Mouse (Mus musculus): ENCODE measurements around the gene Fam151b. TPM values are rescaled to one million over a fixed set of nuclear protein-coding genes. Genes with fewer than 3 reads are reported as not detected.

Fam151b gene
- 1 to 10 TPM; 2.6 to 3.4 TPM for total RNA-seq (2021)

- peak; percentile 90 for DNase-seq
Observed at GRCm38 (mm10) chr13:92483852-92484463, at the start of gene Fam151b. TSS of gene Fam151b (minus strand) at chr13:92484015.

- no peak for DNase-seq
Observed at GRCm38 (mm10) chr13:92532216-92532615, 48.4 kb upstream of the Fam151b start.

- DNase-seq: no peak
Observed at GRCm38 (mm10) chr13:92531237-92531636, 47.4 kb upstream of the Fam151b start.

DNA sequence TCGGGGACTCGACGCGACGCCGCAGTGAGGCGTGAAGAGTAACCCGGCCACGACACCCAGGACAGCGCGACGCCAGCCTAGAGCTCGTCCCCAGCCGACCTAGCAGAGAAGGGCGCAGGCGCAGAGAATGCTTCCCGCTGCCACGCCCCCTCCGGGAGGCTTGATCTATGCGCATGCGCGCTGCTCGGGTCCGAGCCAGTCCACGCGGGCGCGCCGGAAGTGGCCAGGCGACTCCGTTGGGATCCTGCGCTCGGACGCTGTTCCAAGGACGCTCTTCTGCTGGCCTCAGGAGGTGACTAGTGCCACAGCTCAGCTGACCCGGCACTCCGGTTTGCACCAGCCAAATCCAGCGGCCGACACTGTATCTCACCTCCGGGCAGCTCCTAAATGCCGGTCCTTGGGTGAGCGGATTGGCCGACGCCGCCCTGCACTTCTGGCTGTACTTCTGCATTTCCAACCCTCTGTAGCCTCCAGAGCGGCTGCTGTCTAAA, 47.0 kb upstream of the Fam151b start, which contains the start of gene Zfyve16:
TSS of gene Zfyve16 (minus strand) at position 148 of the 491 bp plus-strand sequence.
- DNase-seq: peak; percentile 99

DNA sequence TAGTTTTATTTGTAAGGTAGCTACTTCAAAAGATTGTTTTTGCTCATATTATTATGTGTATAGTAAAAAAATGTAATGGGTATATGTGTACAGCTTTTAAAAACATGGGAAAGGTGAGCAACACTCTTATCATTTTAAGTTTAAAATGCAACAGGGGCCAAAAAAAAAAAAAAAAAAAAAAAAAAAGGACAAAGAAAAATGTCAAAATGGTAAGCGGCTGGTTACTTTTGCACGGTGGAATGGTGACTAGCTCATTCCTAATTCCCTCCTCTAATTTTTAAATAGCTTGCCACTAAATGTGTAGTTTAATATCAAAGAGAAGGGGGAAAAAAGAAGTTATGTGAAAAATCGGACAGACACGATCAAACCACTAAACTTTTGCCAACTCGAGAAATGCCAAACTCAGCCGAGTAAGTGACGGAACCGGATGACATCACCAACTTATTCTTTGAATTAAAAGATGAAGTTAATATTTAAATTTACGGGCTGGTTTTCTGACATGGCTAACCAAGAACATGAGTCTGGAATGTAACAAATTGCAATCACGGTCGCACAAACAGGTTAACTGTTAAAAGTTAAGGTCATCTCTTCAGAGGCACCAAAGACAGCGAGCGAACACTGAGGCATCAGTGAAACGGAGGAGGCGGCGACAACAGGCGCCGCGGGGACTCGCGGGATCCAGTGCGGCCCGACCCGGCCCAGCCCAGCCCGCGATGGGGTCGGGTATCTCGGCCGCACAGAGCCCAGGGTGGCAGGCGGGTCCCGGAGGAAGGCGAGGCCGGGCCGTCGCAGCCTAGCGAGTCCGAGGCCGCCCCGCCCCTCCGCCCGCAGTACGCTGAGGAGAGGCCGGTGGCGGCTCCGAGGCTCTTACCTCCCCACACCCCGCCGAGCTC, 46.3 kb upstream of the Fam151b start:
- DNase-seq: no peak

GRCm38 (mm10) chr13:92523178-92523813, 39.5 kb upstream of the Fam151b start:
- no peak for DNase-seq

- DNase-seq: no peak
Observed at GRCm38 (mm10) chr13:92504871-92505270, 21.1 kb upstream of the Fam151b start.

GRCm38 (mm10) chr13:92491923-92492322, 8.1 kb upstream of the Fam151b start:
- no peak for DNase-seq

- DNase-seq: peak; percentile 35
Observed at GRCm38 (mm10) chr13:92490817-92491216, 7.0 kb upstream of the Fam151b start.

DNA sequence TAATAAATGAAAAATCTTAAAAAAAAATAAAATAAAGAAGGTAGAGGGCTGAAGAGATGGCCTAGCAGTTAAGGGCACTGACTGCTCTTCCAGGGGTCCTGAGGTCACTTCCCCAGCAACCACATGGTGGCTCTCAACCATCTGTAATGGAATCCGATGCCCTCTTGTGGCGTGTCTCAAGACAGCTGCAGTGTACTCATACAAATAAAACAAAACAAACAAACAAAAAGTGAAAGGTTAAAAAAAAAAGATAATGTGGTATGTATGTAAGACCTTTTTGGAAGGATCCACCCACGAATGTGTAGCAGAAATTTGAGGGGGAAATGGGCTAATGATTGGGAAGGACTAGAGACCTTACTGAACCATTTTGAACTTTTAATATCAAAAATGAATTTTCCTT, 467 bp downstream of the Fam151b start:
- peak; percentile 62 for DNase-seq

GRCm38 (mm10) chr13:92470151-92470550, 13.7 kb downstream of the Fam151b start:
- DNase-seq: no peak

DNA sequence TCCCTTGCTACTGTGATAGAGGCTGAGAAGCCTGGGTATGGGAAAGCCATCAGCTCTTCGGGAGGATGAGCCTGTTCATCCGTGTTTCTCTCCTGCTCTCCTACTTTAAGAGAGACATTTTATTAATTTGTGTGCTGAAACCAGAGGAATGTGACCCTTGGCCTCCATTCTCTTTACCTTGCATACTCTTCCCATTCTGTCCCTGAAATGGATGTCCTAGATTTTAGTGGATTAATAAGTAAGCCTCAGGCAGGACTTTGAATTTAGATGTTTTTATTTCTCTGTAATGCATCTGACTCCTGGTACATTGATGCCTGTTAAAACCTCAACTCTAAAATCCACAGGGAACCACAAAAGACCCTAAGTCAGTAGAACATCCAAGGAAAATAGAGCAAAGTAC, 14.4 kb downstream of the Fam151b start:
- DNase-seq: no peak

- DNase-seq: no peak
Observed at GRCm38 (mm10) chr13:92467891-92468290, 15.9 kb downstream of the Fam151b start.

GRCm38 (mm10) chr13:92464698-92465097, 19.1 kb downstream of the Fam151b start:
- no peak for DNase-seq

DNA sequence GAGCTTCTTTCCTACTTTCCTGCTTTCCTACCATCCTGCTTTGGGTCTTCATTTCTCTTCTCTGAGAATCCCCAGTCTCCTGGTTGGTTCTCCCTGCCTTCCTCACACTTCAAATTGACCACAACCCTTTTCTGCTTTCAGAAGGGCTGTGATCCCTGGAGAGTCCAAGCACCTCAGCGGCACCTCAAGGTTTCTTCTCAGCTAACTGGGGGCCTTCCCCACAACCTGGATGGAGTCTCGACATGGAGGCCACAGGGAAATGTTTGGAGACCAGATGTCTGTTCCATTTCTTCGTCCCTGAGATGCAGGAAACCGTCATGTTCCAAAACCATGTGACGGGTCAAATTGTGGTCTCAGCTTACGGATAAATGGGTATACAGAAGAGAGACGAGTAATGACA, 36.9 kb downstream of the Fam151b start:
- no peak for DNase-seq

DNA sequence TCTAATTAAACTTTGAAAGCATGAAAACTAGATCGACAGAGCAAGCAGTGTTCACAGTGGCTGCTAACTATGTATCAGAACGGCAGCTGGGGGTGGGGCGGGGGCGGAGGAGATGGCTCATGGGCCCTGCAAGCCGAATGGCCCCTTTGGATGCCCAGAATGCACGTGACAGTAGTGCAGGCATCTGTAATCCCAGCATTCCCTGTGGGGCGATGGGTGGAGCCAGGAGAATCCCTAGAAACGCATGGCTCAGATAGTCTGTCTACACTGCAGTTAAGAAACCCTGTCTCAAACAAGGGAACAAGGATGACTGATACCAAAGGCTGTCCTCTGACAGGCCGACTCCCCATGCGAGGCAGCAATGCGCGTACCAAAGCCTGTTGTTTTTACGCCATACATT, 43.5 kb downstream of the Fam151b start:
- no peak for DNase-seq

DNA sequence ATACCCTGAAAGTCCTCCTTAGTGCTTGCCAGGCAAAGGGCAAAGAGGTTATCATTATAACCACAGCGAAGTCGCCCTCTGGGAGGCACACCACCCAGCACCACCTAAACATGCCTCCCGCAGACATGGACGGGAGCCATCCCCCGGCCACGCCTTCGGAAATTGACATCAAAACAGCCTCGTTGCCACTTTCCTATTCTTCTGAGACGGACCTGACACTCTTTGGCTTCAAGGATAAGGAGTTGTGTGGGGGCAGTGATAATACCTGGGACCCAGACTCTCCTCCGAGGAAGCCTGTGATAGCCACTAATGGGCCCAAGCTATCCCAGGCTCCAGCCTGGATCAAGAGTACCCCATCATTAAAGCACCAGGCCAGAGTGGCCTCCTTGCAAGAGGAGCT, 45.2 kb downstream of the Fam151b start:
- no peak for DNase-seq

DNA sequence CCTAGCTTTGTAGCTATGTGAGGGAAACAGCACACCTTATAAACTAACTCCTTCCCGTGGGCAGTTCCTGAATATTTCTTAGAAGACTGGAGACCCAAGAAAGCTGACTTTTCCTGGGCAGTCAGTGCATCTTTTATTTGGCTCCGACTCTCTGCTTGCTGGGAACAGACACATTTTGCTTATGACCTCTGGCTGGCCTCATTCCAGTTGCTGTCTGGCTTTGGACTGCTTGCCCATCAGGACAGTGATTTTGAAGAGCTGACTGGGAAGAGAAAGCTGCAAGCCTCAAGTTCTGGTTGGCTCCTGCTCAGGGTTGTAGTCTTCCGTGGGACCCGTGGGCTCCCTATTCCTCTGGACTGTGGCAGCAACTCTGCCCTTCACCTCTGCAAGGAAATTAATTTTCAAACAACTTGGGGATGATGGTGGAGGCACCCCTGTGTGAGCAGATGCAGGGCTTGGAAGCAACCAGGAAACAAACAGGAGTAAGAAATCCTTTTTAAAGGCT, 56.4 kb downstream of the Fam151b start:
- peak; percentile 9 for DNase-seq

- peak; percentile 22 for DNase-seq
Observed at GRCm38 (mm10) chr13:92426294-92427051, 57.3 kb downstream of the Fam151b start.

DNA sequence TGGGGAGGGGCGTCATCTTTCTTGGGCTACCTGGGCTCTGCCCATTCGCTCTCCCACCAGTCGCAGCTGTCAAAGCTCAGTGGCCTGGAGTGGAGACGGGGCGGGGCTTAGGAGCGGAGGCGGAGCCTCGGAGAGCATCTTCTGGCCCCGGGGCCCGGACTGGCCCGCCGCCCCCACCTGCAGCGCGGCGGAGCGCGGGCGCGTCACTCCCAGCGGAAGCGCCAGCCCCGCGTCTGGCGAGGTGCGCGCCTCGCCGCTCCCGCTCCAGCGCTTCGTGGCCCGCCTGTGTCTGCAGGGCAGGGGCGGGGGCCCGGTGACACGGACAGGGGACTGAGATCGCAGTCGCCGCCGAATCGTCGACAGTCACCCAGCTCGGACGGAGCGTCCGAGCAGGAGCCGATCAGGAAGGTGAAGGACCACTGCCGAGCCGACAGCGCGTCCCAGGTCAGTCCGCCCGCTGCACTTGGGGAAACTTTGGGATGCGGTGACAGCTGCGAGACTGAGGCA, 58.0 kb downstream of the Fam151b start, which contains the start of gene Ankrd34b:
TSS of gene Ankrd34b (plus strand) at position 139 of the 507 bp plus-strand sequence.
- DNase-seq: peak; percentile 26

GRCm38 (mm10) chr13:92423711-92424110, 60.1 kb downstream of the Fam151b start:
- DNase-seq: no peak

DNA sequence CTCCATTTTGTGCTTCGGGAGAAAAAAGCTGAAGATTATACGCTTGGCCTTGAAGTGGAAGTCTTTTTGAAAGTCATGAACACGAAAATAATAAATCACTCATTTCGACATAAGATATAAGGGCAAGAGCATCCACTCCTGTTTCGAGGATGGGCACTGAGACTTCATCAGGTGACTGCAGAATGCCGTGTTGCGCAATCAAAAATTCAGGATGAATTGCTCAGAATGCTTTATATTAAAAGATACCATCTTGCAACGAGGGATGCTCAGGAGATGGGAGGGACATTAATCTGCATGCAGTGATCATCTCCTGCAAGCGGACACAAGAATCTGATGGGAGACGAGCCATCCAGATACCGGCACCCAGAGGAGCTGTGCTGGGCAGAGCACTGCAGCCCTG, 64.2 kb downstream of the Fam151b start:
- no peak for DNase-seq

All from heart, postnatal 4 days (tissue).